Mouse (Mus musculus): Measurements from ENCODE around the gene Ipo5. TPM values are rescaled to one million over a fixed set of nuclear protein-coding genes. Genes with fewer than 3 reads are reported as not detected.
A peak's percentile ranks its signal among the peaks of the same experiment; 100 is the strongest.

Ipo5 gene
- polyA plus RNA-seq, 1 experiment from 2014 or later, result 105 TPM

- no peak overlapping the region for H3K27ac ChIP-seq (ENCODE audit: low read depth, low read length)
- H3K4me1 ChIP-seq (ENCODE audit: control insufficient read depth, insufficient read depth, low read length), result peaks cover 9% of the 10 kb centered on the region
- 66% methylated on average over 3 of the region's 3 CpGs for WGBS (ENCODE audit: insufficient replicate concordance)
- no peaks in the 10 kb centered on the region for H3K9me3 ChIP-seq (replicated peaks; ENCODE audit: control insufficient read depth, low read length)
- no peaks in the 10 kb centered on the region for H3K36me3 ChIP-seq (ENCODE audit: control insufficient read depth, insufficient read depth, low read length)
- H3K4me3 ChIP-seq (ENCODE audit: low read depth, low read length), result no peak overlapping the region
- H3K9ac ChIP-seq (ENCODE audit: low read depth, low read length), result no peak overlapping the region
- no peak for ATAC-seq (replicated peaks; ENCODE audit: insufficient number of reproducible peaks, low FRiP score, low TSS enrichment)
- H3K27me3 ChIP-seq (ENCODE audit: control insufficient read depth, insufficient read depth, low read length), result no peaks in the 10 kb centered on the region
- H3K4me2 ChIP-seq, result no peak overlapping the region
Measured at GRCm38 (mm10) chr14:120909396-120909795, 1.6 kb upstream of the Ipo5 start.

GRCm38 (mm10) chr14:120910320-120910719 is 704 bp upstream of the Ipo5 start:
- Histone ChIP-seq H3K9ac (ENCODE audit: low read depth, low read length) (peak overlapping the region; percentile 87), H3K36me3 (ENCODE audit: control insufficient read depth, insufficient read depth, low read length) (no peaks in the 10 kb centered on the region), H3K4me2 (peak overlapping the region; percentile 97), H3K4me1 (ENCODE audit: control insufficient read depth, insufficient read depth, low read length) (peaks cover 9% of the 10 kb centered on the region), H3K9me3 (replicated peaks; ENCODE audit: control insufficient read depth, low read length) (no peaks in the 10 kb centered on the region), H3K27ac (ENCODE audit: low read depth, low read length) (peak overlapping the region; percentile 94), H3K4me3 (ENCODE audit: low read depth, low read length) (peak overlapping the region; percentile 90), H3K27me3 (ENCODE audit: control insufficient read depth, insufficient read depth, low read length) (no peaks in the 10 kb centered on the region)
- ATAC-seq (replicated peaks; ENCODE audit: insufficient number of reproducible peaks, low FRiP score, low TSS enrichment), result no peak
- 1% methylated on average over 18 of the region's 18 CpGs for WGBS (ENCODE audit: insufficient replicate concordance)

GRCm38 (mm10) chr14:120911388-120911901 is 421 bp downstream of the Ipo5 start:
- Histone ChIP-seq H3K27me3 (ENCODE audit: control insufficient read depth, insufficient read depth, low read length) (no peaks in the 10 kb centered on the region), H3K9ac (ENCODE audit: low read depth, low read length) (peak overlapping the region; percentile 90), H3K4me1 (ENCODE audit: control insufficient read depth, insufficient read depth, low read length) (peaks cover 9% of the 10 kb centered on the region), H3K36me3 (ENCODE audit: control insufficient read depth, insufficient read depth, low read length) (no peaks in the 10 kb centered on the region), H3K4me2 (peak overlapping the region; percentile 97), H3K4me3 (ENCODE audit: low read depth, low read length) (peak overlapping the region; percentile 90), H3K9me3 (replicated peaks; ENCODE audit: control insufficient read depth, low read length) (no peaks in the 10 kb centered on the region), H3K27ac (ENCODE audit: low read depth, low read length) (peak overlapping the region; percentile 94)
- WGBS (ENCODE audit: insufficient replicate concordance), result under 1% methylated on average over 28 of the region's 63 CpGs
- peak; percentile 40 for ATAC-seq (replicated peaks; ENCODE audit: insufficient number of reproducible peaks, low FRiP score, low TSS enrichment)

GRCm38 (mm10) chr14:120912090-120912710 is 1.2 kb downstream of the Ipo5 start:
- Histone ChIP-seq H3K27me3 (ENCODE audit: control insufficient read depth, insufficient read depth, low read length) (no peaks in the 10 kb centered on the region), H3K27ac (ENCODE audit: low read depth, low read length) (no peak overlapping the region), H3K4me1 (ENCODE audit: control insufficient read depth, insufficient read depth, low read length) (peaks cover 9% of the 10 kb centered on the region), H3K9me3 (replicated peaks; ENCODE audit: control insufficient read depth, low read length) (no peaks in the 10 kb centered on the region), H3K4me3 (ENCODE audit: low read depth, low read length) (peak overlapping the region; percentile 90), H3K4me2 (peak overlapping the region; percentile 97), H3K36me3 (ENCODE audit: control insufficient read depth, insufficient read depth, low read length) (no peaks in the 10 kb centered on the region), H3K9ac (ENCODE audit: low read depth, low read length) (peak overlapping the region; percentile 90)
- 14% methylated on average over 11 of the region's 11 CpGs for WGBS (ENCODE audit: insufficient replicate concordance)
- no peak for ATAC-seq (replicated peaks; ENCODE audit: insufficient number of reproducible peaks, low FRiP score, low TSS enrichment)

- Histone ChIP-seq H3K4me2 (peak overlapping the region; percentile 97), H3K36me3 (ENCODE audit: control insufficient read depth, insufficient read depth, low read length) (no peaks in the 10 kb centered on the region), H3K4me3 (ENCODE audit: low read depth, low read length) (peak overlapping the region; percentile 90), H3K27ac (ENCODE audit: low read depth, low read length) (no peak overlapping the region), H3K9me3 (replicated peaks; ENCODE audit: control insufficient read depth, low read length) (no peaks in the 10 kb centered on the region), H3K9ac (ENCODE audit: low read depth, low read length) (no peak overlapping the region; the same call in 1 of the 2 replicates), H3K27me3 (ENCODE audit: control insufficient read depth, insufficient read depth, low read length) (no peaks in the 10 kb centered on the region), H3K4me1 (ENCODE audit: control insufficient read depth, insufficient read depth, low read length) (peaks cover 9% of the 10 kb centered on the region)
- 57% methylated on average over 7 of the region's 7 CpGs for WGBS (ENCODE audit: insufficient replicate concordance)
- no peak for ATAC-seq (replicated peaks; ENCODE audit: insufficient number of reproducible peaks, low FRiP score, low TSS enrichment)
Measured at GRCm38 (mm10) chr14:120912916-120913315, 1.9 kb downstream of the Ipo5 start.

GRCm38 (mm10) chr14:120921805-120922204 is 10.8 kb downstream of the Ipo5 start:
- Histone ChIP-seq H3K4me1 (ENCODE audit: control insufficient read depth, insufficient read depth, low read length) (no peaks in the 10 kb centered on the region), H3K36me3 (ENCODE audit: control insufficient read depth, insufficient read depth, low read length) (peaks cover 23% of the 10 kb centered on the region), H3K9me3 (replicated peaks; ENCODE audit: control insufficient read depth, low read length) (no peaks in the 10 kb centered on the region), H3K27me3 (ENCODE audit: control insufficient read depth, insufficient read depth, low read length) (no peaks in the 10 kb centered on the region), H3K4me3 (ENCODE audit: low read depth, low read length) (no peak overlapping the region), H3K4me2 (no peak overlapping the region), H3K9ac (ENCODE audit: low read depth, low read length) (no peak overlapping the region), H3K27ac (ENCODE audit: low read depth, low read length) (no peak overlapping the region)
- no peak for ATAC-seq (replicated peaks; ENCODE audit: insufficient number of reproducible peaks, low FRiP score, low TSS enrichment)
- WGBS (ENCODE audit: insufficient replicate concordance), result 90% methylated on average over 4 of the region's 4 CpGs

- 92% methylated on average over 4 of the region's 4 CpGs for WGBS (ENCODE audit: insufficient replicate concordance)
- Histone ChIP-seq H3K4me1 (ENCODE audit: control insufficient read depth, insufficient read depth, low read length) (no peaks in the 10 kb centered on the region), H3K9ac (ENCODE audit: low read depth, low read length) (no peak overlapping the region), H3K4me2 (no peak overlapping the region), H3K36me3 (ENCODE audit: control insufficient read depth, insufficient read depth, low read length) (peaks cover 32% of the 10 kb centered on the region), H3K27ac (ENCODE audit: low read depth, low read length) (no peak overlapping the region), H3K9me3 (replicated peaks; ENCODE audit: control insufficient read depth, low read length) (no peaks in the 10 kb centered on the region), H3K4me3 (ENCODE audit: low read depth, low read length) (no peak overlapping the region), H3K27me3 (ENCODE audit: control insufficient read depth, insufficient read depth, low read length) (no peaks in the 10 kb centered on the region)
- ATAC-seq (replicated peaks; ENCODE audit: insufficient number of reproducible peaks, low FRiP score, low TSS enrichment), result no peak
Measured at GRCm38 (mm10) chr14:120924044-120924443, 13.0 kb downstream of the Ipo5 start.

GRCm38 (mm10) chr14:120925731-120926585 is 14.9 kb downstream of the Ipo5 start:
- H3K36me3 ChIP-seq (ENCODE audit: control insufficient read depth, insufficient read depth, low read length), result peaks cover 29% of the 10 kb centered on the region

More at GRCm38 (mm10) chr14:120925731-120926585, 14.9 kb downstream of the Ipo5 start:
- no peaks in the 10 kb centered on the region for H3K9me3 ChIP-seq (replicated peaks; ENCODE audit: control insufficient read depth, low read length)
- no peak overlapping the region for H3K9ac ChIP-seq (ENCODE audit: low read depth, low read length)
- no peak overlapping the region for H3K4me2 ChIP-seq
- 88% methylated on average over 14 of the region's 14 CpGs for WGBS (ENCODE audit: insufficient replicate concordance)
- no peak overlapping the region for H3K27ac ChIP-seq (ENCODE audit: low read depth, low read length)
- no peak overlapping the region for H3K4me3 ChIP-seq (ENCODE audit: low read depth, low read length)
- no peaks in the 10 kb centered on the region for H3K4me1 ChIP-seq (ENCODE audit: control insufficient read depth, insufficient read depth, low read length)
- no peak for ATAC-seq (replicated peaks; ENCODE audit: insufficient number of reproducible peaks, low FRiP score, low TSS enrichment)
- H3K27me3 ChIP-seq (ENCODE audit: control insufficient read depth, insufficient read depth, low read length), result no peaks in the 10 kb centered on the region
